Comparison of ENCODE assay signal across 15 mouse cellular contexts in the genomic region with DNA sequence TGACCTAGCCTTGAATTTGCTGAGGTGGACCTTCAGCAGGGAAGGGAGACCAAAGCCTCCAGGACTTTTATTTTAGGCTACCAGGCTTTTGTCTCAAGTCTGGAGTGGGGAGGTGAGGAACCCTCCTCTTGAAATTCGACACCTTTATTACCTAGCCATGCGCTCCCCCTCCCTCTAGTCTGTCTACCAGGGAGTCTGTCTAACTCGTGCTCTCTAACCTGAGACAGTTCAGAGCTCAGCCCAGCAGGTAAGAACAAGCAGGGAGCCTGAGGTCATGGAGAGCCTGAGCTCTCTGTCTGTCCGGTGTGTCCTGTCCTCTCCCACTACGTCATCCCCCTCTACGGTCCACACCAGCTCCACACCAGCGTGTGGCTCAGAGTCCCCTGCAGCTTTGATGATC. TPM values are rescaled to one million over a fixed set of nuclear protein-coding genes. Genes with fewer than 3 reads are reported as not detected.
A peak's percentile ranks its signal among the peaks of the same experiment; 100 is the strongest.
DNase-seq lines count a peak whose midpoint lies in the region; ATAC-seq and TF ChIP-seq lines count a peak whose summit lies in the region.
"Had no signal": no experiment of that assay in that cellular context is flagged by ENCODE, and none has a peak within 500 bp of the region (broad histone marks: within the 10 kb centered on the region; RNA-seq: fewer than 3 reads in every experiment).

No protein-coding gene starts in this region.

- no peak overlapping the region for H3K4me2 ChIP-seq in heart, embryonic 12.5 days
- H3K4me2 ChIP-seq in kidney, postnatal 0 days (ENCODE audit: low read length), result no peak overlapping the region
- H3K4me2 ChIP-seq in limb, embryonic 12.5 days, result peak overlapping the region; percentile 15; the same call in 1 of the 2 replicates
- H3K4me2 ChIP-seq: neural tube, embryonic 15.5 days had no signal

- H3K9ac ChIP-seq in heart, embryonic 12.5 days, result peak overlapping the region; percentile 14; the same call in 1 of the 2 replicates
- no peak overlapping the region for H3K9ac ChIP-seq in kidney, postnatal 0 days (ENCODE audit: low read depth, low read length)
- no peak overlapping the region for H3K9ac ChIP-seq in limb, embryonic 12.5 days (replicated peaks)
- H3K9ac ChIP-seq: neural tube, embryonic 15.5 days had no signal

- peaks cover 84% of the 10 kb centered on the region for H3K4me1 ChIP-seq in heart, embryonic 12.5 days (replicated peaks)
- peaks cover 57% of the 10 kb centered on the region for H3K4me1 ChIP-seq in kidney, postnatal 0 days (replicated peaks; ENCODE audit: insufficient read depth, low read length)
- peaks cover 68% of the 10 kb centered on the region for H3K4me1 ChIP-seq in limb, embryonic 12.5 days (replicated peaks)

- DNase-seq in heart, postnatal 36 days, result no peak
- peak; percentile 61 for DNase-seq in kidney, postnatal 0 days (ENCODE audit: low spot score)
- no peak for DNase-seq in kidney, adult 9 months
- DNase-seq in embryo, embryonic 10.5 days (ENCODE audit: low spot score), result peak; percentile 55
- DNase-seq in T-cell, adult 2 months (ENCODE audit: low spot score), result no peak
- DNase-seq: adrenal gland, postnatal 25 days; gastrocnemius, postnatal 25 days; right cerebral cortex, adult 18-20 months; thymus, adult 2 months had no signal

- 0 out of 2 replicates have a peak, but pooled peaks cover 3% of the 10 kb centered on the region for H3K36me3 ChIP-seq in heart, embryonic 12.5 days
- no peaks in the 10 kb centered on the region for H3K36me3 ChIP-seq in kidney, postnatal 0 days (ENCODE audit: insufficient read depth, low read length)
- peaks cover 15% of the 10 kb centered on the region for H3K36me3 ChIP-seq in limb, embryonic 12.5 days
- H3K36me3 ChIP-seq: neural tube, embryonic 15.5 days had no signal

- H3K27me3 ChIP-seq in heart, embryonic 12.5 days (replicated peaks), result no peaks in the 10 kb centered on the region
- no peaks in the 10 kb centered on the region for H3K27me3 ChIP-seq in kidney, postnatal 0 days (ENCODE audit: insufficient read depth, low read length)
- no peaks in the 10 kb centered on the region for H3K27me3 ChIP-seq in limb, embryonic 12.5 days
- H3K27me3 ChIP-seq: neural tube, embryonic 15.5 days; Patski had no signal

- ATAC-seq in heart, embryonic 12.5 days (ENCODE audit: insufficient number of reproducible peaks, low FRiP score), result no peak
- peak; percentile 45; the same call in 1 of the 2 replicates for ATAC-seq in kidney, postnatal 0 days (replicated peaks; ENCODE audit: low FRiP score, low read depth)
- ATAC-seq in limb, embryonic 12.5 days (ENCODE audit: insufficient number of reproducible peaks, insufficient read depth, low FRiP score, low TSS enrichment, low read depth), result peak; percentile 39; the same call in 1 of the 2 replicates
- ATAC-seq: hindbrain, embryonic 16.5 days; Patski had no signal

- 54% methylated on average over 7 of the region's 7 CpGs for WGBS in heart, embryonic 12.5 days
- 30% methylated on average over 7 of the region's 7 CpGs for WGBS in kidney, postnatal 0 days
- WGBS in limb, embryonic 12.5 days, result 17% methylated on average over 7 of the region's 7 CpGs

- TF ChIP-seq CTCF in kidney, postnatal 0 days (IDR thresholded peaks at IDR 0.05; ENCODE audit: low read depth), result no peak

- no peak overlapping the region for H3K4me3 ChIP-seq in heart, embryonic 12.5 days
- no peak overlapping the region for H3K4me3 ChIP-seq in kidney, postnatal 0 days (replicated peaks; ENCODE audit: low read depth, low read length)
- no peak overlapping the region for H3K4me3 ChIP-seq in limb, embryonic 12.5 days (replicated peaks)
- H3K4me3 ChIP-seq: layer of hippocampus, adult 2 months; neural tube, embryonic 15.5 days had no signal

- no peaks in the 10 kb centered on the region for H3K9me3 ChIP-seq in heart, embryonic 12.5 days (replicated peaks)
- no peaks in the 10 kb centered on the region for H3K9me3 ChIP-seq in kidney, postnatal 0 days (replicated peaks; ENCODE audit: low read length)
- H3K9me3 ChIP-seq in limb, embryonic 12.5 days, result no peaks in the 10 kb centered on the region
- H3K9me3 ChIP-seq: neural tube, embryonic 15.5 days had no signal

- intact Hi-C loops in heart, postnatal 36 days (cut with DNase I), result no loop called here

- peak overlapping the region; percentile 95 for H3K27ac ChIP-seq in heart, embryonic 12.5 days (ENCODE audit: poor library complexity, severe bottlenecking)
- H3K27ac ChIP-seq in kidney, postnatal 0 days, result peak overlapping the region; percentile 36; the same call in 1 of the 2 replicates
- peak overlapping the region; percentile 84 for H3K27ac ChIP-seq in limb, embryonic 12.5 days
- H3K27ac ChIP-seq: layer of hippocampus, adult 2 months; neural tube, embryonic 15.5 days had no signal

RNA-seq across cellular contexts. Expression of a gene that starts 39.6 kb away (rescaled TPM):
- 25.8 and 28.1 TPM in 2 replicates for polyA plus RNA-seq in heart, embryonic 12.5 days (2016; fragmentation: Nextera tagmentation; extraction: Ambion mirVana)
- total RNA-seq in heart, postnatal 36 days (2021), result 10 to 100 TPM; 11.3 to 11.8 TPM
- polyA plus RNA-seq in kidney, postnatal 0 days (2015; fragmentation: Nextera tagmentation; extraction: Ambion mirVana), result 22.7 and 24.9 TPM in 2 replicates
- 22.3 and 23.1 TPM in 2 replicates for polyA plus RNA-seq in limb, embryonic 12.5 days (2016; fragmentation: Nextera tagmentation; extraction: Ambion mirVana)

Comparison
In these comparisons a context has a peak if more than half of its experiments do, and no peak if none do; other contexts are left out.
1. DNase-seq: peak in kidney, postnatal 0 days (single experiment) and embryo, embryonic 10.5 days (single experiment); none in heart, postnatal 36 days (0 of 2), kidney, adult 9 months (single experiment) and T-cell, adult 2 months (single experiment).
2. H3K27ac ChIP-seq: peak in every context shown above with its lines; median percentile 95 in heart, embryonic 12.5 days; 84 in limb, embryonic 12.5 days; 36 in kidney, postnatal 0 days.